Mouse (Mus musculus) midbrain, embryonic 16.5 days (tissue): Measurements from ENCODE around the gene Gnb2. TPM values are rescaled to one million over a fixed set of nuclear protein-coding genes. Genes with fewer than 3 reads are reported as not detected.

ENCODE experiments used
- ATAC-seq: fragments of 200-750 bp; cut with Nextera tagmentation; 2 replicates; pipeline ENCODE4 v1.8.0; 2017; ENCODE audit warnings: moderate TSS enrichment
- H3K27ac ChIP-seq: fragments of 300-500 bp; sonication (generic); 2 replicates; pipeline ENCODE4 v1.5.1; 2014; ENCODE audit warnings: mild to moderate bottlenecking, low read length, mixed read lengths
- H3K27me3 ChIP-seq: fragments of 300-500 bp; sonication (generic); 2 replicates; pipeline ENCODE4 v1.6.1; 2014; ENCODE audit warnings: low read depth, low read length, mixed read lengths; ENCODE audit not compliant: control insufficient read depth, insufficient read depth
- H3K36me3 ChIP-seq: fragments of 300-500 bp; sonication (generic); 2 replicates; pipeline ENCODE4 v1.6.1; 2014; ENCODE audit warnings: mild to moderate bottlenecking, low read length, moderate library complexity, mixed read lengths; ENCODE audit not compliant: control insufficient read depth, insufficient read depth
- H3K4me1 ChIP-seq: fragments of 300-500 bp; sonication (generic); 2 replicates; pipeline ENCODE4 v1.6.1; 2014; ENCODE audit warnings: mild to moderate bottlenecking, low read length, mixed read lengths; ENCODE audit not compliant: control insufficient read depth, insufficient read depth
- H3K4me2 ChIP-seq: fragments of 300-500 bp; sonication (generic); 2 replicates; pipeline ENCODE4 v1.6.1; 2014; ENCODE audit warnings: mild to moderate bottlenecking, low read length, mixed read lengths
- H3K4me3 ChIP-seq: fragments of 300-500 bp; sonication (generic); 2 replicates; pipeline ENCODE4 v1.5.1; 2014; ENCODE audit warnings: low read depth, mild to moderate bottlenecking, low read length, moderate library complexity, mixed read lengths
- H3K9ac ChIP-seq: fragments of 300-500 bp; sonication (generic); 2 replicates; pipeline ENCODE4 v1.6.1; 2014; ENCODE audit warnings: low read depth, low read length, mixed read lengths
- H3K9me3 ChIP-seq: fragments of 300-500 bp; sonication (generic); replicated peaks from 2 replicates; pipeline ENCODE4 v1.6.1; 2014; ENCODE audit warnings: mild to moderate bottlenecking, low read length, mixed read lengths; ENCODE audit not compliant: control insufficient read depth, poor library complexity, severe bottlenecking
- WGBS: fragments of 180-500 bp; shearing (Covaris S2); extraction: QIAGEN DNeasy Blood & Tissue Kit; methylation state at CpG from one replicate; pipeline ENCODE4 v1.1.7; 2014; 5-methylcytosine and 5-hydroxymethylcytosine counted together
- polyA plus RNA-seq: library from polyadenylated mRNA; unstranded; fragments of >200 nt; fragmentation: Nextera tagmentation; extraction: Ambion mirVana; gene quantifications from 2 replicates; pipeline ENCODE4 v1.2.1, GENCODE M21; 2015

The Gnb2 gene
- polyA plus RNA-seq = 496 and 512 TPM in 2 replicates

DNA sequence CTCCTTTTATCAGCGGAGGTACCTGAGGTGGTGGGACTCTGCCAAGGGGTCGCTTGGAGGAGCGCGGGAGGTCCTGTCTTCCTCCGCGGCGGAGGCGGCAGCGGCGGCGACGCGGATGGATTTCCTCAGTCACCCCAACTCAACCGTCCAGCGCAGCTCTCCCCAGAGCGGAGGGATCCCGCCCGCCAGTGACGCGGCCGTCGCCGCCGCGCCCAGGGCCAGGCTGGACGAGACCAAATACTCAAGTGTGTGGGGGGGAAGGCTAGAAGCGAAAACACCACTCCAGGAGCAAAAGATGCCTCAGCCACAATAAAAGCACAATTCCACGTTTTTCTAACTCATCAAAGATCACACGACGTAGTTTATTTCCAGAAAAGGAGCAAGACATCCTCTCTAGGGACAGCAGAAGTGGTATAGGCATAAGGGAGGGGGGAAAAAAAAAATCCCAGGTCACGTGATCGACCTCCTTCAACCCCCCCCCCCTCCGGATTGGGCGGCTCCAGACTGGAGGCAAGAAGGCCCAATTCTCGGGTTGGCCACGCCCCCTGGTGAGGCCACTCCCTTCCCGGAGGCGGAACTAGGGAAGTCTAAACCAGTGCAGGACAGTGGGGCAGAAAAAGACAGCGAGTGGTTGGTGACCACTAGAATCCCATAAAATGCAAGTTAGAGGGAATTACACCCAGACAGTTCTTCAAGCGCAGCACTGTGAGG lies at the start of gene Gnb2, which contains the start of gene Epo:
Gnb2 (minus strand) TSS at position 394 of the 711 bp plus-strand sequence.
Epo (minus strand) TSS at position 126 of the 711 bp plus-strand sequence.
- peak; percentile 57 for ATAC-seq
- H3K4me3 ChIP-seq = peak within 1 kb of the TSS; percentile 96
- H3K4me1 ChIP-seq = peaks cover 17% of the 10 kb centered on the region
- peak within 1 kb of the TSS; percentile 100 for H3K9ac ChIP-seq
- H3K9me3 ChIP-seq = no peaks in the 10 kb centered on the region
- under 1% methylated on average over 35 of the region's 40 CpGs for WGBS
- peaks cover 18% of the 10 kb centered on the region for H3K36me3 ChIP-seq
- no peaks in the 10 kb centered on the region for H3K27me3 ChIP-seq
- peak within 1 kb of the TSS; percentile 99 for H3K27ac ChIP-seq
- H3K4me2 ChIP-seq = peak within 1 kb of the TSS; percentile 90

GRCm38 (mm10) chr5:137582702-137583101 lies 49.4 kb upstream of the Gnb2 start:
- Histone ChIP-seq H3K9me3 (no peaks in the 10 kb centered on the region), H3K4me1 (peaks cover 6% of the 10 kb centered on the region; the same call in 1 of the 2 replicates), H3K9ac (peak overlapping the region; percentile 67), H3K4me3 (peak overlapping the region; percentile 38), H3K27ac (peak overlapping the region; percentile 87; the same call in 1 of the 2 replicates), H3K36me3 (no peaks in the 10 kb centered on the region), H3K27me3 (no peaks in the 10 kb centered on the region), H3K4me2 (peak overlapping the region; percentile 63)
- 39% methylated on average over 8 of the region's 8 CpGs for WGBS
- no peak for ATAC-seq

- Histone ChIP-seq H3K4me2 (no peak overlapping the region), H3K9ac (no peak overlapping the region), H3K4me1 (peaks cover 6% of the 10 kb centered on the region; the same call in 1 of the 2 replicates), H3K9me3 (no peaks in the 10 kb centered on the region), H3K27me3 (no peaks in the 10 kb centered on the region), H3K4me3 (no peak overlapping the region), H3K27ac (no peak overlapping the region), H3K36me3 (no peaks in the 10 kb centered on the region)
- ATAC-seq = no peak
- 83% methylated on average over 6 of the region's 6 CpGs for WGBS
Observed at GRCm38 (mm10) chr5:137580246-137580645, 46.9 kb upstream of the Gnb2 start.

DNA sequence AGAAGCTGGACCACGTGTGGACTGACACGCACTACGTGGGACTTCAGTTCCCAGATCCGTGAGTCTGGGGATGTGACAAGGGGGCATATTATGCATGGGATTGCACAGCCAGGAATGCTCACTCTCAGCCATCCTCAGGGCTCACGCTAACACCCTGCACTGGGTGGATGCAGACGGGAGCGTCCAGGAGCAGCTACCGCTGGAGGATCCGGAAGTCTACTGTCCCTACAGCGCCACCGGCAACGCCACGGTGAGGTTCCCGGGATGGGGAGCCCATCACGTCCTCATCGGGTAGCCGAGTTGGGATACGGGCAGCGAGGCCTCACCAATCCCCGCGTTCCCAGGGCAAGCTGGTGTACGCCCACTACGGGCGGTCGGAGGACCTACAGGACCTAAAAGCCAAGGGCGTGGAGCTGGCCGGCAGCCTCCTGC lies 41.2 kb upstream of the Gnb2 start:
- Histone ChIP-seq H3K9me3 (no peaks in the 10 kb centered on the region), H3K36me3 (no peaks in the 10 kb centered on the region), H3K27ac (no peak overlapping the region), H3K4me1 (no peaks in the 10 kb centered on the region; the same call in 1 of the 2 replicates), H3K27me3 (no peaks in the 10 kb centered on the region), H3K9ac (peak overlapping the region; percentile 52; the same call in 1 of the 2 replicates), H3K4me3 (peak overlapping the region; percentile 33), H3K4me2 (peak overlapping the region; percentile 56)
- peak; percentile 48; the same call in 1 of the 2 replicates for ATAC-seq
- 4% methylated on average over 27 of the region's 27 CpGs for WGBS

GRCm38 (mm10) chr5:137570691-137571586 lies 37.6 kb upstream of the Gnb2 start:
- Histone ChIP-seq H3K27me3 (no peaks in the 10 kb centered on the region), H3K36me3 (0 out of 2 replicates have a peak, but pooled peaks cover 4% of the 10 kb centered on the region), H3K4me3 (no peak overlapping the region), H3K9me3 (no peaks in the 10 kb centered on the region), H3K4me1 (no peaks in the 10 kb centered on the region; the same call in 1 of the 2 replicates), H3K27ac (no peak overlapping the region), H3K9ac (no peak overlapping the region), H3K4me2 (no peak overlapping the region)
- WGBS = 88% methylated on average over 17 of the region's 17 CpGs
- no peak; the same call in 1 of the 2 replicates for ATAC-seq

- 46% methylated on average over 7 of the region's 7 CpGs for WGBS
- Histone ChIP-seq H3K4me2 (no peak overlapping the region), H3K4me3 (no peak overlapping the region), H3K27ac (no peak overlapping the region), H3K9me3 (no peaks in the 10 kb centered on the region), H3K9ac (no peak overlapping the region), H3K36me3 (peaks cover 7% of the 10 kb centered on the region; the same call in 1 of the 2 replicates), H3K27me3 (no peaks in the 10 kb centered on the region), H3K4me1 (no peaks in the 10 kb centered on the region; the same call in 1 of the 2 replicates)
- ATAC-seq = no peak
Observed at GRCm38 (mm10) chr5:137570181-137570580, 36.9 kb upstream of the Gnb2 start.

DNA sequence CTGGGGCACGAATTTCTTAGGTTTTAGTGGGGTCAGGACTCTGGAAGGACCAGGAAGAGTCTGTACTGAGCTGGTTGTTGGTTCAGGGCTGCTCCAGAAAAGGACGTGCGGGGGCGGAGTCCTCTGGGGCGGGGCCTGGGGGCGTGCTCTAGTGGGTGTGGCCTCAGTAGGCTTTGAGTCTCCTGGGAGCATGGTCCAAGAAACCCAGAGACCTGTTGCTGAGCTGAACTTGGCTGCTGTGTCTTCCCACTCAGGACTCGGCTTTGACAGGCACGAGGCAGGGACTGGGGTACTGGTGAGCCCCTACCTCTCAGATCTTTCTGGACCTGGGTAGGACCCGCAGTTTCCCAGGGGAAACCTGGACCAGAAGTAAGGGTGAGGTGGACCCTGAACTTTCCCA lies 36.4 kb upstream of the Gnb2 start, which contains the start of gene Tfr2:
Tfr2 (plus strand) TSS at position 176 of the 400 bp plus-strand sequence.
- Histone ChIP-seq H3K27me3 (no peaks in the 10 kb centered on the region), H3K4me3 (no peak within 1 kb of the TSS), H3K4me2 (no peak within 1 kb of the TSS), H3K9me3 (no peaks in the 10 kb centered on the region), H3K9ac (no peak within 1 kb of the TSS), H3K36me3 (peaks cover 10% of the 10 kb centered on the region), H3K27ac (no peak within 1 kb of the TSS), H3K4me1 (no peaks in the 10 kb centered on the region; the same call in 1 of the 2 replicates)
- 34% methylated on average over 9 of the region's 9 CpGs for WGBS
- no peak for ATAC-seq

- H3K4me2 ChIP-seq = no peak overlapping the region
- H3K9ac ChIP-seq = no peak overlapping the region
- H3K4me1 ChIP-seq = no peaks in the 10 kb centered on the region
- no peaks in the 10 kb centered on the region for H3K27me3 ChIP-seq
- no peaks in the 10 kb centered on the region for H3K9me3 ChIP-seq
- H3K27ac ChIP-seq = no peak overlapping the region
- 83% methylated on average over 9 of the region's 12 CpGs for WGBS
- ATAC-seq = no peak
- peaks cover 12% of the 10 kb centered on the region for H3K36me3 ChIP-seq
- H3K4me3 ChIP-seq = no peak overlapping the region
Observed at GRCm38 (mm10) chr5:137569031-137569430, 35.7 kb upstream of the Gnb2 start.
